Mouse (Mus musculus) midbrain, embryonic 10.5 days (tissue): ENCODE measurements around the gene Zbtb9. TPM values are rescaled to one million over a fixed set of nuclear protein-coding genes. Genes with fewer than 3 reads are reported as not detected.

Source experiments
- DNase-seq: peaks from one replicate; pipeline ENCODE4 v3.0.0-alpha.2; 2017; ENCODE audit warnings: low spot score
- H3K27ac ChIP-seq: fragments of 300-500 bp; sonication (generic); replicated peaks from 2 replicates; pipeline ENCODE4 v1.5.1; 2016; ENCODE audit warnings: mild to moderate bottlenecking
- H3K27me3 ChIP-seq: fragments of 300-500 bp; sonication (generic); 2 replicates; pipeline ENCODE4 v1.6.1; 2016; ENCODE audit warnings: low read depth, mild to moderate bottlenecking; ENCODE audit not compliant: poor library complexity, severe bottlenecking
- H3K36me3 ChIP-seq: fragments of 300-500 bp; sonication (generic); 2 replicates; pipeline ENCODE4 v1.6.1; 2016; ENCODE audit warnings: mild to moderate bottlenecking, moderate library complexity
- H3K4me1 ChIP-seq: fragments of 300-500 bp; sonication (generic); 2 replicates; pipeline ENCODE4 v1.6.1; 2016
- H3K4me3 ChIP-seq: fragments of 300-500 bp; sonication (generic); 2 replicates; pipeline ENCODE4 v1.5.1; 2016; ENCODE audit warnings: mild to moderate bottlenecking, moderate library complexity
- H3K9me3 ChIP-seq: fragments of 300-500 bp; sonication (generic); replicated peaks from 2 replicates; pipeline ENCODE4 v1.6.1; 2016; ENCODE audit warnings: mild to moderate bottlenecking
- WGBS: fragments of 180-500 bp; shearing (Covaris S2); methylation state at CpG from one replicate; pipeline ENCODE4 v1.1.7; 2016; 5-methylcytosine and 5-hydroxymethylcytosine counted together
- polyA plus RNA-seq: library from polyadenylated mRNA; unstranded; fragments of >200 nt; fragmentation: Nextera tagmentation; extraction: Ambion mirVana; gene quantifications from 2 replicates; pipeline ENCODE4 v1.2.1, GENCODE M21; 2016

Gene Zbtb9
- polyA plus RNA-seq, 1 experiment from 2014 or later: 18.8 TPM

- Histone ChIP-seq H3K4me1 (peaks cover 32% of the 10 kb centered on the region), H3K4me3 (peak within 1 kb of the TSS; percentile 84), H3K9me3 (no peaks in the 10 kb centered on the region), H3K36me3 (peaks cover 24% of the 10 kb centered on the region), H3K27me3 (no peaks in the 10 kb centered on the region), H3K27ac (peak within 1 kb of the TSS; percentile 96)
- DNase-seq: no peak
- 72% methylated on average over 4 of the region's 4 CpGs for WGBS
Observed at GRCm38 (mm10) chr17:27028909-27029308, 55.9 kb downstream of the Zbtb9 start, which contains the start of gene Bak1. Gene Bak1, minus strand, starts transcription at chr17:27029009.

- Histone ChIP-seq H3K36me3 (peaks cover 19% of the 10 kb centered on the region), H3K27me3 (0 out of 2 replicates have a peak, but pooled peaks cover under 1% of the 10 kb centered on the region), H3K9me3 (no peaks in the 10 kb centered on the region), H3K27ac (no peak overlapping the region; the same call in 1 of the 2 replicates), H3K4me3 (no peak overlapping the region), H3K4me1 (peaks cover 32% of the 10 kb centered on the region)
- no peak for DNase-seq
- 89% methylated on average over 14 of the region's 14 CpGs for WGBS
Observed at GRCm38 (mm10) chr17:27029431-27029830, 56.5 kb downstream of the Zbtb9 start.

- Histone ChIP-seq H3K27me3 (0 out of 2 replicates have a peak, but pooled peaks cover 6% of the 10 kb centered on the region), H3K36me3 (peaks cover 4% of the 10 kb centered on the region), H3K4me3 (no peak overlapping the region), H3K27ac (no peak overlapping the region), H3K4me1 (peaks cover 32% of the 10 kb centered on the region), H3K9me3 (no peaks in the 10 kb centered on the region)
- 93% methylated on average over 4 of the region's 4 CpGs for WGBS
- no peak for DNase-seq
Observed at GRCm38 (mm10) chr17:27030896-27031295, 57.9 kb downstream of the Zbtb9 start.

- H3K27me3 ChIP-seq: 0 out of 2 replicates have a peak, but pooled peaks cover 6% of the 10 kb centered on the region
- H3K4me1 ChIP-seq: peaks cover 28% of the 10 kb centered on the region
- DNase-seq: no peak
- WGBS: 61% methylated on average over 7 of the region's 7 CpGs
- no peaks in the 10 kb centered on the region for H3K9me3 ChIP-seq
- H3K4me3 ChIP-seq: peak overlapping the region; percentile 16; the same call in 1 of the 2 replicates
- H3K27ac ChIP-seq: no peak overlapping the region; the same call in 1 of the 2 replicates
- H3K36me3 ChIP-seq: no peaks in the 10 kb centered on the region
Observed at GRCm38 (mm10) chr17:27032328-27032727, 59.4 kb downstream of the Zbtb9 start.

- H3K4me1 ChIP-seq: peaks cover 22% of the 10 kb centered on the region
- DNase-seq: peak; percentile 86
- peak overlapping the region; percentile 16; the same call in 1 of the 2 replicates for H3K4me3 ChIP-seq
- H3K9me3 ChIP-seq: no peaks in the 10 kb centered on the region
- peaks cover 9% of the 10 kb centered on the region; the same call in 1 of the 2 replicates for H3K27me3 ChIP-seq
- peak overlapping the region; percentile 59 for H3K27ac ChIP-seq
- 5% methylated on average over 14 of the region's 14 CpGs for WGBS
- H3K36me3 ChIP-seq: no peaks in the 10 kb centered on the region
Observed at GRCm38 (mm10) chr17:27032869-27033268, 59.9 kb downstream of the Zbtb9 start.

- H3K27ac ChIP-seq: no peak overlapping the region
- no peaks in the 10 kb centered on the region for H3K36me3 ChIP-seq
- H3K4me1 ChIP-seq: peaks cover 43% of the 10 kb centered on the region
- H3K27me3 ChIP-seq: peaks cover 28% of the 10 kb centered on the region
- WGBS: 83% methylated on average over 7 of the region's 7 CpGs
- no peaks in the 10 kb centered on the region for H3K9me3 ChIP-seq
- no peak overlapping the region for H3K4me3 ChIP-seq
- no peak for DNase-seq
Observed at GRCm38 (mm10) chr17:27036465-27036864, 63.5 kb downstream of the Zbtb9 start.

- no peaks in the 10 kb centered on the region for H3K9me3 ChIP-seq
- no peaks in the 10 kb centered on the region for H3K36me3 ChIP-seq
- H3K4me3 ChIP-seq: no peak overlapping the region
- DNase-seq: no peak
- WGBS: 39% methylated on average over 18 of the region's 18 CpGs
- peaks cover 28% of the 10 kb centered on the region for H3K27me3 ChIP-seq
- peak overlapping the region; percentile 61; the same call in 1 of the 2 replicates for H3K27ac ChIP-seq
- peaks cover 44% of the 10 kb centered on the region for H3K4me1 ChIP-seq
Observed at GRCm38 (mm10) chr17:27038335-27039050, 65.5 kb downstream of the Zbtb9 start.

GRCm38 (mm10) chr17:27039432-27040102 is 66.6 kb downstream of the Zbtb9 start:
- H3K36me3 ChIP-seq: no peaks in the 10 kb centered on the region
- H3K9me3 ChIP-seq: no peaks in the 10 kb centered on the region
- peak overlapping the region; percentile 80 for H3K27ac ChIP-seq
- peak overlapping the region; percentile 38; the same call in 1 of the 2 replicates for H3K4me3 ChIP-seq
- DNase-seq: no peak
- 63% methylated on average over 10 of the region's 10 CpGs for WGBS
- H3K4me1 ChIP-seq: peaks cover 44% of the 10 kb centered on the region
- peaks cover 26% of the 10 kb centered on the region for H3K27me3 ChIP-seq

- H3K27ac ChIP-seq: peak overlapping the region; percentile 80
- 12% methylated on average over 20 of the region's 20 CpGs for WGBS
- H3K4me3 ChIP-seq: peak overlapping the region; percentile 38
- H3K27me3 ChIP-seq: peaks cover 21% of the 10 kb centered on the region
- no peaks in the 10 kb centered on the region for H3K9me3 ChIP-seq
- peaks cover 44% of the 10 kb centered on the region for H3K4me1 ChIP-seq
- no peaks in the 10 kb centered on the region for H3K36me3 ChIP-seq
- peak; percentile 57 for DNase-seq
Observed at GRCm38 (mm10) chr17:27040304-27041045, 67.5 kb downstream of the Zbtb9 start.

- DNase-seq: no peak
- Histone ChIP-seq H3K4me3 (no peak overlapping the region), H3K27me3 (peaks cover 21% of the 10 kb centered on the region), H3K9me3 (no peaks in the 10 kb centered on the region), H3K4me1 (peaks cover 44% of the 10 kb centered on the region), H3K27ac (peak overlapping the region; percentile 80), H3K36me3 (no peaks in the 10 kb centered on the region)
- 59% methylated on average over 10 of the region's 13 CpGs for WGBS
Observed at GRCm38 (mm10) chr17:27041046-27041786, 68.2 kb downstream of the Zbtb9 start.

GRCm38 (mm10) chr17:27041787-27042055 is 68.8 kb downstream of the Zbtb9 start:
- no peak overlapping the region for H3K4me3 ChIP-seq
- H3K27ac ChIP-seq: no peak overlapping the region

GRCm38 (mm10) chr17:27042840-27043239 is 69.9 kb downstream of the Zbtb9 start:
- H3K27ac ChIP-seq: peak overlapping the region; percentile 30; the same call in 1 of the 2 replicates
- peaks cover 44% of the 10 kb centered on the region for H3K4me1 ChIP-seq

More at GRCm38 (mm10) chr17:27041787-27042055, 68.8 kb downstream of the Zbtb9 start:
- 83% methylated on average over 2 of the region's 2 CpGs for WGBS
- Histone ChIP-seq H3K36me3 (no peaks in the 10 kb centered on the region), H3K9me3 (no peaks in the 10 kb centered on the region), H3K27me3 (peaks cover 21% of the 10 kb centered on the region), H3K4me1 (peaks cover 44% of the 10 kb centered on the region)
- DNase-seq: no peak

More at GRCm38 (mm10) chr17:27042840-27043239, 69.9 kb downstream of the Zbtb9 start:
- H3K9me3 ChIP-seq: no peaks in the 10 kb centered on the region
- H3K27me3 ChIP-seq: peaks cover 19% of the 10 kb centered on the region
- WGBS: 74% methylated on average over 6 of the region's 6 CpGs
- no peak overlapping the region for H3K4me3 ChIP-seq
- H3K36me3 ChIP-seq: no peaks in the 10 kb centered on the region
- DNase-seq: no peak
